Mouse (Mus musculus) T-cell, adult 66 days (primary cell): Measurements from ENCODE around the gene Igsf21. TPM values are rescaled to one million over a fixed set of nuclear protein-coding genes. Genes with fewer than 3 reads are reported as not detected.

Experiments
- total RNA-seq, 2 experiments: library from RNA; stranded (reverse); gene quantifications; 3 replicates in 1 of 2; 4 replicates in 1 of 2; pipeline ENCODE4 v1.2.4; 2023

The Igsf21 gene
- total RNA-seq = not detected

DNA sequence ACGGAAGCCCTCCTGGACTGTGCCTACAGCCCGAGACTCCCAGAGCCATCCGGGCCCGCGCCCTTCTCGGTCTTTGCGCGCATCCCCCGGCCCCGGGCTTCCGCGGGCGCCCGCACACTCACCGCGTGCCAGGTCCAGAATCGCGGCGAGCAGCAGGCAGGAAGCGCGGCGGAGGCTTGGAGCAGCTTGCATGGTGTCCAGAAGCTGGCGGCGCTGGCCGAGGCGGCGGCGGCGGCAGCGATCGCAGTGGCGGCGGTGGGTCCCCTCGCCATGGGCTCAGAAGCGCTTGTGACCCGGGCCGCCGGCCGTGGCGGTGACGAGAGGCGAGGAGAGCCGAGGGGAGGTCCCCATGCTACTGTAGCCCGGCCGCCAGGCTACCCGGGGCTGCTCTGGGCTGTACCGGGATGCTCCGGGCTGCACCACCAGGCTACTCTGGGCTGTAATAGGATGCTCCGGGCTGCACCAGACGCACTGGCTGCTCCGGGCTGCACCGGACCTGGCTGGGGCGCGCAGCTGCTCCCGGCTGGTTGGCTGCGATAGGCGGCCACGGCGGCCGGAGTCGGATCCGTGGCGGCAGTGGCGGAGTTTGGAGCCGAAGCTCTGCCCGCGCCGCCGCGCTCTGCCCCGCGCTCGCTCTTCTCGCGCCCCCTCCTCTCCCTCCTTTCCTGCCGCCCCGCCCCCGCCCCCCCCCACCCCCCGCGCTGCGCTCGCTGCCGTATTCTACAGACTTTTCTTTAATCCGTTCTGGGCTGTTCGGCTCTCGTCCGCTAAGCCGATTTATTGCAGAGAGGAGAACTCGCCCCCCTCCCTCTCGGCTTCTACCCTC lies at the start of gene Igsf21:
Igsf21 (minus strand) TSS at position 605 of the 826 bp plus-strand sequence.

